Mouse (Mus musculus): ENCODE measurements around the gene Olfr228.
"Not testable (repeated sequence)": the region's sequence is repeated elsewhere in the genome, so short reads cannot be mapped to it uniquely, and the experiment has no call there.

Olfr228 gene

DNA sequence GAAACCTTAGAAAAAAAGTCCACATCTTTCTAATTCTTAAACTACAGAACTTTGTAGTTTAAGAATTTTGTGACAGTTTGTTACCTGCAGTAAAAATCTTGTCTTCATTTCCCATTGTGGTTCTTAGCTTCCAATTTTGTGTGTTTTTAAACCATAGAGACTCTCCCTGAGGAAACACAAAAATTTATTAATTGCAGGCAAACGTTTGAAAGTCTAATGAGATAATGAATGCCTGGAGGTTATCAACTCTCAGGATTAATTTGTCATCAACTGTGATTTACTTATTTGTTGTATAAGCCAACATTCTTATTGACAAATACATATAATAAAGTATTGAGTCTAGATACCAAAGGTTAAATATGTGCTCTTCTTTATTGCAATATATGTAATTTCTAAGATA is at the start of gene Olfr228:
Gene Olfr228, minus strand, starts transcription at position 101 of the 400 bp plus-strand sequence.
- in situ Hi-C loops (cut with MseI, MboI), result no loop called here

- in situ Hi-C loops (cut with MseI, MboI), result no loop called here
Observed at GRCm38 (mm10) chr2:86530991-86531390, 43.8 kb upstream of the Olfr228 start.

DNA sequence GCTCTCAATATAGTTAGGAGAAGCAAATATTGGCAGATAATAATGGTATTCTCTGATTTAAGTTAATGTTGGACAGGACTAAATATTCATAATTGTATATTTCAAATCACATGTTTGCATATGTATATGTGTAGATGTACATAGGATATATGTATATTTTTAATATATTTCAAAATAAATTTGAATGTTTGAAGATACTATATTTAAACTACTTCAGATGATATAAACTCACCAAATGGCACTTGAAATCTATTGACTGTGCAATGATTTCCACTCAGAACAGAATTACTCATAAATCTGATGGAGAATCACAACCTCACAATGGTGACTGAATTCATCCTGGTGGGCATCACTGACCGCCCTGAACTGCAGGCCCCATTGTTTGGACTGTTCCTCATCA is 21.0 kb upstream of the Olfr228 start, which contains the start of gene Olfr1076:
Gene Olfr1076, plus strand, starts transcription at position 301 of the 400 bp plus-strand sequence.
- in situ Hi-C loops (cut with MseI, MboI), result no loop called here

GRCm38 (mm10) chr2:86464442-86465109 is 22.6 kb downstream of the Olfr228 start:
- in situ Hi-C loops (cut with MseI, MboI), result loop anchor here (5.0 to 25.0 kb wide), 2 partner anchors 727 to 737 kb away; no protein-coding TSS in a partner anchor

DNA sequence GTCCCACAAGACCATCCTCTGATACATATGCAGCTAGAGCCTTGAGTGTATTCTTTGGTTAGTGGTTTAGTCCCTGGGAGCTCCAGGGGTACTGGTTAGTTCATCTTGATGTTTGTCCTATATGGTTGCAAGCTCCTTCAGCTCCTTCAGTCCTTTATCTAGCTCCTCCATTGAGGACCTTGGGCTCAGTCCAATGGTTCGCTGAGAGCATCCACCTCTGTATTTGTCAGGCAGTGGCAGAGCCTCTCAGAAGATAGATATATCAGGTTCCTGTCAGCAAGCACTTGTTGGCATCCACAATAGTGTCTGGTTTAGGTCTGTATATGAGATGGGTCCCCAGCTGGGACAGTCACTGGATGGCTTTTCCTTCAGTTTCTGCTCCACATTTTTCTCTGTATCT is 26.8 kb downstream of the Olfr228 start:
- in situ Hi-C loops (cut with MseI, MboI), result loop anchor here (5.0 to 25.0 kb wide), 2 partner anchors 723 to 733 kb away; no protein-coding TSS in a partner anchor

GRCm38 (mm10) chr2:86456169-86456568 is 31.0 kb downstream of the Olfr228 start, which contains the start of gene Olfr1066:
Gene Olfr1066, minus strand, starts transcription at chr2:86456269.
- in situ Hi-C loops (cut with MseI, MboI), result loop anchor here in 1 of 2 experiments (25.0 kb wide), 1 partner anchor 719 kb away; no protein-coding TSS in a partner anchor

DNA sequence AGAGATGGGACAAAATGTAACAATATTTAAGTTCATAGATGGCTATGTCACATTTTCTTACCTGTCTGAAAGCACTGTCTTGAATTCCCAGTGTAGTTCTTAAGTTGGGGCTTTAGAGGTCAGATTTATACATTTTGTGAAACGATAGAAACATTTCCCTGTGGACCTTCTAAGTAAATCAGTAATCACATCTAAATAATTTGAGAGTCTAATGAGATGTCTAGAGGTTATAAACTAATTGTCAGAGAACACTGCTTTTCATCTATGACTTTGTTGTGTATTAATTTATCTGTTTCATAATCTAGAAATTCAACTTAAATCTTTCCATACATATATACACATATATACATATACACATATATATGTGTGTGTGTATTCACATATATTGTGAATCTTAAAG is 36.7 kb downstream of the Olfr228 start, which contains the start of gene Olfr1065:
Gene Olfr1065, minus strand, starts transcription at position 101 of the 400 bp plus-strand sequence.
- in situ Hi-C loops (cut with MseI, MboI), result loop anchor here in 1 of 2 experiments (25.0 kb wide), 1 partner anchor 713 kb away; no protein-coding TSS in a partner anchor

- in situ Hi-C loops (cut with MseI, MboI), result not testable (repeated sequence)
Observed at GRCm38 (mm10) chr2:86442101-86442500, 45.1 kb downstream of the Olfr228 start.
